Mouse (Mus musculus) liver, postnatal 0 days (tissue): ENCODE results near the gene Plcb4.

ENCODE experiments used
- CTCF ChIP-seq: sonication (generic); IDR thresholded peaks from 2 replicates; pipeline ENCODE4 v1.5.1; 2016; ENCODE audit warnings: antibody characterized with exemption, low read depth
- EP300 ChIP-seq: IDR thresholded peaks from 2 replicates; pipeline ENCODE4 v1.6.1; 2016; ENCODE audit warnings: antibody characterized with exemption, low read depth, mild to moderate bottlenecking

- no peak for TF ChIP-seq CTCF
- TF ChIP-seq EP300: no peak
Observed at GRCm38 (mm10) chr2:135627821-135628220, 31.0 kb upstream of the Plcb4 start.
